Mouse (Mus musculus) forebrain, embryonic 12.5 days (tissue): ENCODE data around the gene Bcl2l11. TPM values are rescaled to one million over a fixed set of nuclear protein-coding genes. Genes with fewer than 3 reads are reported as not detected.

Source experiments
- ATAC-seq: fragments of 200-750 bp; cut with Nextera tagmentation; 2 replicates; pipeline ENCODE4 v1.8.0; 2017; ENCODE audit warnings: moderate TSS enrichment; ENCODE audit not compliant: low FRiP score
- H3K27ac ChIP-seq: fragments of 300-500 bp; sonication (generic); 2 replicates; pipeline ENCODE4 v1.5.1; 2016; ENCODE audit warnings: mild to moderate bottlenecking
- H3K27me3 ChIP-seq: fragments of 300-500 bp; sonication (generic); 2 replicates; pipeline ENCODE4 v1.6.1; 2016; ENCODE audit warnings: mild to moderate bottlenecking
- H3K36me3 ChIP-seq: fragments of 300-500 bp; sonication (generic); replicated peaks from 2 replicates; pipeline ENCODE4 v1.6.1; 2016; ENCODE audit warnings: mild to moderate bottlenecking
- H3K4me1 ChIP-seq: fragments of 300-500 bp; sonication (generic); 2 replicates; pipeline ENCODE4 v1.6.1; 2016
- H3K4me2 ChIP-seq: fragments of 300-500 bp; sonication (generic); 2 replicates; pipeline ENCODE4 v1.6.1; 2016; ENCODE audit warnings: mild to moderate bottlenecking, moderate library complexity
- H3K4me3 ChIP-seq: fragments of 300-500 bp; sonication (generic); replicated peaks from 2 replicates; pipeline ENCODE4 v1.5.1; 2016; ENCODE audit warnings: mild to moderate bottlenecking
- H3K9ac ChIP-seq: fragments of 300-500 bp; sonication (generic); 2 replicates; pipeline ENCODE4 v1.6.1; 2016; ENCODE audit warnings: mild to moderate bottlenecking
- H3K9me3 ChIP-seq: fragments of 300-500 bp; sonication (generic); 2 replicates; pipeline ENCODE4 v1.6.1; 2016
- WGBS: fragments of 180-500 bp; shearing (Covaris S2); methylation state at CpG from one replicate; pipeline ENCODE4 v1.1.7; 2016; 5-methylcytosine and 5-hydroxymethylcytosine counted together
- polyA plus RNA-seq: library from polyadenylated mRNA; unstranded; fragments of >200 nt; fragmentation: Nextera tagmentation; extraction: Ambion mirVana; gene quantifications from 2 replicates; pipeline ENCODE4 v1.2.1, GENCODE M21; 2016

Gene Bcl2l11
- polyA plus RNA-seq, 1 experiment from 2014 or later: 19.6 TPM

DNA sequence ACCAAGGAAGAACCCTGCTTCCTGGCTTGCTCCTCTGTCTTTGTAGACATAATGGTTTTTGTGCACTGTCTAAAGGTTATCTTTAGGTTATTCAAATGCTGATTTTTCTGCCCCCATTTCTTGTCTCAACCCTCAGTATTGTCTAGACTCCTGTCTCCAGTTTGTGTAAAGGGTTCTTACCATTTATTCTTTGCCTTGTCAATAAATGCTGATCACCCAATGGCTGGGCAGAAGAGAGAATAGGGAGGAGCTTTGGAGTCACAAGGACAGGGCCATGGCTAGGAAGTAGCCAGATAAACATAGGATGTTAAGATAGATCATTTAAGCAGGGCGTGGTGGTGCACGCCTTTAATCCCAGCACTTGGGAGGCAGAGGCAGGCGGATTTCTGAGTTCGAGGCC is 57.9 kb downstream of the Bcl2l11 start:
- H3K4me2 ChIP-seq: no peak overlapping the region
- 90% methylated on average over 4 of the region's 4 CpGs for WGBS
- ATAC-seq: no peak
- H3K9ac ChIP-seq: no peak overlapping the region
- no peaks in the 10 kb centered on the region for H3K9me3 ChIP-seq
- H3K36me3 ChIP-seq: no peaks in the 10 kb centered on the region
- no peak overlapping the region for H3K4me3 ChIP-seq
- H3K27ac ChIP-seq: no peak overlapping the region
- H3K4me1 ChIP-seq: peaks cover 8% of the 10 kb centered on the region
- no peaks in the 10 kb centered on the region for H3K27me3 ChIP-seq

DNA sequence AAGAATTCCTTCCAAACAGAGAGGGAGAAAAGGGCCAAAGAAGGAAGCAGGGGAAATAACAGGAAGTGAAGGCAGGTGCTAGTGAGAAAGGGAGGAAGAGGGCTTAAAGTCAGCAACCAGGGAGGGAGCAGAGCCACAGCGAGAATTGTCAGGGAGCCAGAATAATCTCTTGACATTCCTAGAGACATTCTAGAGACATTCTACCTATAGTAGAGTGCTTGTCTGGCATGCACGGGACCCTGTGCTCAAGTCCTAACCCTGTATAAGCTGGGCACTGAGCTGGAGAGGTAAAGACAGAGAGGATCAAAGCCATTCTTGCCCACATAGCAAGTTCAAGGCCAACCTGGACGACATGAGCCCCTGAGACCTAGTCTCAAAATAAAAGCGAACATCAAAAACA is 60.1 kb downstream of the Bcl2l11 start:
- no peak overlapping the region for H3K9ac ChIP-seq
- H3K4me3 ChIP-seq: no peak overlapping the region
- H3K4me1 ChIP-seq: no peaks in the 10 kb centered on the region
- no peaks in the 10 kb centered on the region for H3K9me3 ChIP-seq
- H3K27ac ChIP-seq: no peak overlapping the region
- no peak overlapping the region for H3K4me2 ChIP-seq
- no peak for ATAC-seq
- H3K36me3 ChIP-seq: no peaks in the 10 kb centered on the region
- H3K27me3 ChIP-seq: no peaks in the 10 kb centered on the region
- 74% methylated on average over 4 of the region's 4 CpGs for WGBS

DNA sequence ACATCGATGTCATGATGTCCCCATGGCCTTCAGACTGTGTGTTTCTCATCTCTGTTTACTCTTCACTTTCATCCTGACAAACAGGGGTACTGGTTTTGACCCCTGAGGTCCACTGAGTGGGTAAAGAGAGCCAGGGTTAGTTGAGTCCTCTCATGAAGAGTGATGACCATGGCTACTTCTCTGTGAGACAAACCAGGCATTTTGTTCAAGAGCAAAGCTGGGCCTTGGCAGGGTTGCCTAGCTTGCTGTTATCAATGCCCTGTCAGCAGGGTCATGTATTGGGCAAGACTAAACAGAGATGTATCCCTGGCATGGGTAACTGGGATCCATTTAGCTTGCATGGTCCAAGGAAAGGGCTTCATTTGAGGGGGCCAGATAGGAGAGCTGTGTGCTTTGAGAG is 61.4 kb downstream of the Bcl2l11 start:
- WGBS: 94% methylated on average over 1 of the region's 1 CpGs

DNA sequence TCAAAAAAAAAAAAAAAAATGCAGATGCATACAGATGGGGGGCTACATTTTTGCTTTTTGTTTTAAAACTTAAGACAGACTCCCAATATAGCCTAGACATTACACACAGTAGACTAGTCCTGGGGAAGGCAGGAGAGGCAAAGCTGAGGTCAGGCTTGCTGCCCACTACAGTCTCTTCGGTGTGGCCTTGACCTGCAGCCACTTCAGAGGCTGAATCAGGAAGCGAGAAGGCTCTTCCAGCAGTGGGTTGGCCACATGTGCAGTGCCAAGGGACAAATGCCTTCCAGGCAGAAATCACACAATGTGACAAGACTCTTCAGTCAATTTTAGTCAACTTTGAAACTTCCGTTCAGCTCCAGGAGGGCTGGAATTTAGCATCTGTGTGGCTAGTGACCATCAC is 62.6 kb downstream of the Bcl2l11 start:
- no peak overlapping the region for H3K4me3 ChIP-seq
- H3K27me3 ChIP-seq: no peaks in the 10 kb centered on the region
- H3K4me1 ChIP-seq: no peaks in the 10 kb centered on the region
- no peak overlapping the region for H3K27ac ChIP-seq
- WGBS: 91% methylated on average over 3 of the region's 3 CpGs
- no peak overlapping the region for H3K9ac ChIP-seq
- no peaks in the 10 kb centered on the region for H3K36me3 ChIP-seq
- H3K9me3 ChIP-seq: no peaks in the 10 kb centered on the region
- no peak for ATAC-seq
- no peak overlapping the region for H3K4me2 ChIP-seq

More for the DNA sequence above, 61.4 kb downstream of the Bcl2l11 start:
- Histone ChIP-seq H3K9me3 (no peaks in the 10 kb centered on the region), H3K36me3 (no peaks in the 10 kb centered on the region), H3K9ac (no peak overlapping the region), H3K27ac (no peak overlapping the region), H3K4me3 (no peak overlapping the region), H3K4me2 (no peak overlapping the region), H3K27me3 (no peaks in the 10 kb centered on the region), H3K4me1 (no peaks in the 10 kb centered on the region)
- ATAC-seq: no peak

DNA sequence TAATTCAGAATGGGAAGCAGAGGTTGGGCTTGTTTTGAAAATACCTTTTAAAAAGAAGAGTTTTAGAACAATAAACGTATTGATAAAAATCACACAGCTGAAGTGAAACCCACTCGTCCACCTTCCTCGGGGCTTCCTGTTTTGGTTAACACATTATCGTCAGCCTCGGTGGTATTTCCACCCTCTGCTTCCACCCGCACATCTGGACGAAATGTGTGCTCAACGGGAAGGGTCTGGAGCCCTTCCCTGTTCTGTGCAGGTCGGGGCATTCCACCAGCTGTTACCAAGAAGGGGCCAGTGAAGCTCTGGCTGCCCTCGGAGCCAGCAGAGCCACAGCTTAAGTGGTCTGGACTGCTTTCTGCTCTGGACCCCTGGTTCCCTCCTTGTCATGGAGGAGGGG is 63.9 kb downstream of the Bcl2l11 start:
- Histone ChIP-seq H3K27me3 (no peaks in the 10 kb centered on the region), H3K27ac (no peak overlapping the region), H3K4me2 (no peak overlapping the region), H3K4me3 (no peak overlapping the region), H3K9me3 (no peaks in the 10 kb centered on the region), H3K36me3 (no peaks in the 10 kb centered on the region), H3K9ac (no peak overlapping the region), H3K4me1 (no peaks in the 10 kb centered on the region)
- 74% methylated on average over 10 of the region's 10 CpGs for WGBS
- ATAC-seq: no peak

DNA sequence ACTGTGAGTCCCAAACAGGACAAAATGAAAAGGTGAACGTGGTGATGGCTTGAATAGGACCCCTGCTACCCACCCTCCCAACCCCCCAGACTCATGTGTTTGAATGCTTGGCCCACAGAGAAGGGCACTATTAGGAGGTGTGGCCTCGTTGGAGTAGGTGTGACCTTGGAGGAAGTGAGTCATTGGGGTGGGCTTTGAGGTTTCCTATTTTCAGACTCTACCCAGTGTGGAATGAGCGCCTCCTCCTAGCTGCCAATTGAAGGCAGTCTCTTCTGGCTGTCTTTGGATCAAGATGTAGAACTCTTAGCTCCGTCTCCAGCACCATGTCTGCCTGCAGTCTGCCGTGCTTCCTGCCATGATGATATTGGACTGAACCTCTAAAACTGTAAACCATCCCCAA is 64.4 kb downstream of the Bcl2l11 start:
- Histone ChIP-seq H3K4me1 (no peaks in the 10 kb centered on the region), H3K4me2 (no peak overlapping the region), H3K27me3 (no peaks in the 10 kb centered on the region), H3K36me3 (no peaks in the 10 kb centered on the region), H3K4me3 (no peak overlapping the region), H3K27ac (no peak overlapping the region), H3K9ac (no peak overlapping the region), H3K9me3 (no peaks in the 10 kb centered on the region)
- 78% methylated on average over 5 of the region's 5 CpGs for WGBS
- no peak for ATAC-seq

DNA sequence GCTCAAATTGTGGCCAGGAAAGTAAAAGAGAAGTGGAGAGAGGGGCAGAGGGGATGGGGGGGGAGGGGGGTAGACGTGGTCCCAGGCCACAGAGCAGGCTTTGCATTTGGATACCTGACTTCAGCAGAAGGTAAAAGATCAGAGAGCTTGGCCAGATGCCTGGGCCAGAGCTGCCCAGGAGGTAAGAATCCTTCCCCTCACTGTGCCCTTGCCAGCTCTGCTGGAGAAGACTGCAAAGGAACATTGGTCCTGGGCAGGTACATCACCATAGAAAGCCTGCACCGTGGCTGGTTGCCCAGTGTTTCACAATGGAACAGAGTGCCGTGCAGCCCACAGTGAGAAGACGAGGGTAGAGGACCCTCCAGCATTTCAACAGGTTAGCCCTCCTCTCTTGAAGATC is 67.6 kb downstream of the Bcl2l11 start:
- Histone ChIP-seq H3K36me3 (no peaks in the 10 kb centered on the region), H3K9me3 (no peaks in the 10 kb centered on the region), H3K9ac (no peak overlapping the region), H3K4me1 (no peaks in the 10 kb centered on the region), H3K4me2 (no peak overlapping the region), H3K27me3 (no peaks in the 10 kb centered on the region), H3K4me3 (no peak overlapping the region), H3K27ac (no peak overlapping the region)
- 69% methylated on average over 4 of the region's 4 CpGs for WGBS
- no peak for ATAC-seq

DNA sequence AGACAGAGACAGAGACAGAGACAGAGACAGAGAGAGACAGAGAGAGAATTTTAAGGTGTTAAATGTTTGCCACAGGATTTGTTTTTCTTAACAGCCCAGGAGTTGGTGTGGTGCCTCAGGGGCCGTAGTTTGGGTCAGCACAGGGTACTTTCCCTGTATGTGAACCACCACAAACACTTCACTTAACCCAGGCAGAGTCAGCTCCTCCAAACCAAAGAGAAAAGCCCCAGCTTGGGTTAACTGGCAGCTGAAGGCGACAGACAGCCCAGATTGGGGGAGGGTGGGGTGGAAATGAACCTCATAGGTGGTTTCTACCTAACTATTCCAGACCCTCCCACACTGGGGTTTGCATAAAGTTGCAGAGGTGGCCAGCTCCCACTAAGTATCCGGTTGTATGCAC is 71.5 kb downstream of the Bcl2l11 start:
- Histone ChIP-seq H3K9ac (no peak overlapping the region), H3K9me3 (no peaks in the 10 kb centered on the region), H3K4me1 (no peaks in the 10 kb centered on the region), H3K27ac (no peak overlapping the region), H3K27me3 (no peaks in the 10 kb centered on the region), H3K4me3 (no peak overlapping the region), H3K36me3 (no peaks in the 10 kb centered on the region), H3K4me2 (no peak overlapping the region)
- WGBS: 86% methylated on average over 3 of the region's 3 CpGs
- no peak for ATAC-seq

DNA sequence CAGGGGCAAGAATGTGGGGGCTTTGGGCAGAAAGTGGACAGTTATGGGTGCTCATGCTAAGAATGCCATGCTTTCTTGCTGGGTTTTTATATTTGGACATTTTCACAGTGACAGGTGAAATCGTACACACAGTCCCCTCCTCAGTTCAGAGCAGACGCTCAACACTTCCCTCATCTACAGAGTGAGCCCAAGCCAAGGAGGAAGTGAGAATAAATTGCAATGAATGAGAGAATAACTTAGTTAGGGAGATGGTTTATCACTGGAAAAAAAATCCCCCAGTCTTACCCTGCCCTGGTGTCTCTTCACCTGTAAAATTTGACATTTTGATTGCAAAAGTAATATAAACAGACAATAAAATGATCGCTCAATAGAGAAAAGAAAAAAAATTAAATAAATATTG is 77.3 kb downstream of the Bcl2l11 start:
- ATAC-seq: no peak
- Histone ChIP-seq H3K36me3 (no peaks in the 10 kb centered on the region), H3K4me3 (no peak overlapping the region), H3K4me1 (no peaks in the 10 kb centered on the region), H3K4me2 (no peak overlapping the region), H3K27me3 (no peaks in the 10 kb centered on the region), H3K27ac (no peak overlapping the region), H3K9ac (no peak overlapping the region), H3K9me3 (no peaks in the 10 kb centered on the region)
- WGBS: 90% methylated on average over 3 of the region's 3 CpGs

DNA sequence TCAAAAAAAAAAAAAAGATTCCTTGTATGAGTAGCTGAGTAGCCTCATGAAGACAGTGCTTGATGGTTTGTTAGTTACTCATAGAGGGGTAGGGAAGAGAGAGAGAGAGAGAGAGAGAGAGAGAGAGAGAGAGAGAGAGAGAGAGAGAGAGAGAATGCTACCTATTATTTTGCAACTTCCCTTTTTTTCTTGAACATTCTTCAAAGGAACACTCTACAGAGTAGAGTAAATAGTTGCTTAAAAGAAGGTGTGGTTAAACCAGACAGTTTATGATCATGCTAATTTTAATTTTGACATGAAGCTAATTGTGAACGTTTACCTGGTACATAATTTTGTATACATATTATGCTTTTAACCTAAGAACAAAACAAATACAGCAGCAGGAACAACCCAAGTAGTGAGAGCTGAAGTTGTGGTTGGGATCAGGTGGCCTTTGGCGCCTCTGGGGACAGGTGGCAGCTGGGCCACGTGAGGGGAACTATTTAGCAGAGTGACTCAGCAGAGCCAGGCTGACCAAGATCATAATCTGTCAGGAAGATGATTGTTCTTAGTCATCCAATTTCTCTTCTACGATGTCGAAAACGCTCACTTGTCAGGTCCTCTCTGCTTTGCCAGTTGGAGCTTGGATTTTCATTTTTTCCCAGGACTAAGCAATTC is 78.0 kb downstream of the Bcl2l11 start:
- no peaks in the 10 kb centered on the region for H3K27me3 ChIP-seq
- no peaks in the 10 kb centered on the region for H3K36me3 ChIP-seq
- WGBS: 87% methylated on average over 6 of the region's 6 CpGs
- H3K9ac ChIP-seq: no peak overlapping the region
- no peaks in the 10 kb centered on the region for H3K9me3 ChIP-seq
- H3K4me3 ChIP-seq: no peak overlapping the region
- no peaks in the 10 kb centered on the region for H3K4me1 ChIP-seq
- no peak for ATAC-seq
- H3K27ac ChIP-seq: no peak overlapping the region
- H3K4me2 ChIP-seq: no peak overlapping the region

DNA sequence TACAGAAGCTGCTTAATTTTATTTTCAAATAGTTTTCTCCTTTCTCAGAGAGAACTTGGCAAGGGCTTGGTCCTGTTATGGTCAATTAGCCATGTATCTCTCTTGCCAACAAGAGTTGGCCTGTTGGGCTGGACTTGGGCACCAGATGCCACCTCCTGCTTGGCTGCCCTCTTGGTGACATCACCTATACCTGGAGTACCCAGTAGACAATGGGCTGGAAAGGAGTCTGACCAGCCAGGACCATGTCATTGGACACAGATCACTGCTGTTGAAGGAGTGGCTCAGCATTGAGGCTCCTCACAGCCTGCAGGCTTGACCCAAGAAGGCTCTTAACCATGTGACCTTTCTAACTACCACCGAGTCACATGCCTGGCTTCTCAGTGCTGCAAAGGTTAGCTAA is 82.7 kb downstream of the Bcl2l11 start:
- H3K9me3 ChIP-seq: no peaks in the 10 kb centered on the region
- peaks cover 22% of the 10 kb centered on the region for H3K4me1 ChIP-seq
- 0 out of 2 replicates have a peak, but pooled peaks cover 4% of the 10 kb centered on the region for H3K27me3 ChIP-seq
- H3K4me3 ChIP-seq: no peak overlapping the region
- H3K4me2 ChIP-seq: no peak overlapping the region
- 88% methylated on average over 1 of the region's 1 CpGs for WGBS
- H3K9ac ChIP-seq: no peak overlapping the region
- no peak for ATAC-seq
- no peak overlapping the region for H3K27ac ChIP-seq
- H3K36me3 ChIP-seq: no peaks in the 10 kb centered on the region

DNA sequence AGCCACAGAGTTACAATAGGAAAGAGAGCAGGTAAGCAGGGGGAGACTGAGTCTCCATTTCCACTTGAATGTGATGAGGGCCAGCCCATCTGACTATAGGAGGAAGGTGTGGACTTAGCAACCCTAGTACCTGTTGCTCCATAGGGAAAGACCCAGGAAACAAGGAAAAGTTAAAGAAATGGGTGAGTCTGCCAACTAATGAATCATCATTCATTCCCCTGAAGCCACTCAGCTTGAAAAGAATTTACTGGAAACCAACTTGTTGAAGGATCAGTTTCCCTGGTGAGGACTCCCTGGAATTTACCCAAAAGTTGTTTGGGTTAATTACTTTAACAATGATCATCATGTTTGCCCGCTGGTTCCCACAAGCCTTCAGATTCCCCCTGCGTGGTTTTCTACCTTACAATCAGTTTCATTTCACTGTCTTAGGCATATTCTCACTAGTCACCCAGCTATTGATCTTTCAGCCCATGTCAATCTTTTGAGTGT is 84.0 kb downstream of the Bcl2l11 start:
- Histone ChIP-seq H3K9me3 (no peaks in the 10 kb centered on the region), H3K9ac (no peak overlapping the region), H3K27me3 (0 out of 2 replicates have a peak, but pooled peaks cover 4% of the 10 kb centered on the region), H3K27ac (no peak overlapping the region), H3K4me2 (no peak overlapping the region), H3K36me3 (no peaks in the 10 kb centered on the region), H3K4me1 (peaks cover 22% of the 10 kb centered on the region), H3K4me3 (no peak overlapping the region)
- ATAC-seq: no peak
- WGBS: 62% methylated on average over 2 of the region's 2 CpGs

DNA sequence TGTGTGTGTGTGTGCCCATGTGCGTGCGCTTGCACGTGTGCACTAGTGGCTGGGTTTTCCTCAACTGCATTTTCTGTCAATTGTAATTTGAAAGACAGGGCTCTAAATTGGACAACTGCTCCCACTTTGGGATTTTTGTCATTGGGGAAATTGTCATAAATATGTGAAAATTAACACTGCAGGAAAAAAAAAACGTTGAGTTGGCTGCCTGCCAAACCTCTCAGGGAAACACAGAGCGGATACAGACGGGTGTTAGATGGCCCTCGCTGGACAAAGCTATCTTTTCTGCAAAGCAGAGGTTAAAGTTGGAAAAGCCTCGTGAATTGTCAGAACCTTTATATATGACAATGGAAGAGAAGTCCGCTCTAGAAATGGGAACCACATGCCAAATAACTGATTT is 84.5 kb downstream of the Bcl2l11 start:
- H3K4me3 ChIP-seq: no peak overlapping the region
- H3K9me3 ChIP-seq: no peaks in the 10 kb centered on the region
- peaks cover 22% of the 10 kb centered on the region for H3K4me1 ChIP-seq
- no peaks in the 10 kb centered on the region for H3K36me3 ChIP-seq
- no peak overlapping the region for H3K27ac ChIP-seq
- H3K27me3 ChIP-seq: 0 out of 2 replicates have a peak, but pooled peaks cover 4% of the 10 kb centered on the region
- no peak overlapping the region for H3K4me2 ChIP-seq
- WGBS: 41% methylated on average over 9 of the region's 9 CpGs
- H3K9ac ChIP-seq: no peak overlapping the region
- no peak for ATAC-seq
